ENCODE assay signal across 8 mouse cellular contexts in genomic region chr8:48842516-48842990, GRCm38 (mm10). TPM values are rescaled to one million over a fixed set of nuclear protein-coding genes. Genes with fewer than 3 reads are reported as not detected.
A peak's percentile ranks its signal among the peaks of the same experiment; 100 is the strongest.
DNase-seq lines count a peak whose midpoint lies in the region; ATAC-seq and TF ChIP-seq lines count a peak whose summit lies in the region.

No protein-coding gene starts in this region.

- H3K4me3 ChIP-seq in gastrocnemius, adult 2 months, result peak overlapping the region; percentile 89
- peak overlapping the region; percentile 84 for H3K4me3 ChIP-seq in hindbrain, embryonic 15.5 days
- peak overlapping the region; percentile 77 for H3K4me3 ChIP-seq in midbrain, embryonic 14.5 days (replicated peaks; ENCODE audit: low read depth, low read length)

- peak; percentile 4 for ATAC-seq in hindbrain, embryonic 15.5 days (ENCODE audit: low FRiP score, low read depth)
- peak; percentile 14; the same call in 1 of the 2 replicates for ATAC-seq in midbrain, embryonic 14.5 days (ENCODE audit: low FRiP score, low TSS enrichment)

- intact Hi-C loops in gastrocnemius, adult 2 months (cut with DNase I), result loop anchor here (5.0 kb wide), 1 partner anchor 285 kb away; no protein-coding TSS in a partner anchor

- peak overlapping the region; percentile 51 for H3K27ac ChIP-seq in gastrocnemius, adult 2 months
- peak overlapping the region; percentile 83 for H3K27ac ChIP-seq in hindbrain, embryonic 15.5 days (replicated peaks)
- peak overlapping the region; percentile 92 for H3K27ac ChIP-seq in midbrain, embryonic 14.5 days (replicated peaks; ENCODE audit: low read depth, low read length)

- no peak for TF ChIP-seq CTCF in gastrocnemius, adult 2 months (IDR thresholded peaks at IDR 0.05)

- peak overlapping the region; percentile 94 for H3K4me2 ChIP-seq in hindbrain, embryonic 15.5 days
- peak overlapping the region; percentile 93 for H3K4me2 ChIP-seq in midbrain, embryonic 14.5 days (ENCODE audit: low read length)

- peaks cover 21% of the 10 kb centered on the region for H3K27me3 ChIP-seq in hindbrain, embryonic 15.5 days
- H3K27me3 ChIP-seq in midbrain, embryonic 14.5 days (ENCODE audit: control insufficient read depth, insufficient read depth, low read length), result peaks cover 22% of the 10 kb centered on the region; the same call in 1 of the 2 replicates

- H3K9me3 ChIP-seq in hindbrain, embryonic 15.5 days, result no peaks in the 10 kb centered on the region
- H3K9me3 ChIP-seq in midbrain, embryonic 14.5 days (ENCODE audit: control insufficient read depth, low read length), result no peaks in the 10 kb centered on the region

- no peaks in the 10 kb centered on the region for H3K36me3 ChIP-seq in hindbrain, embryonic 15.5 days
- H3K36me3 ChIP-seq in midbrain, embryonic 14.5 days (ENCODE audit: control insufficient read depth, insufficient read depth, low read length), result no peaks in the 10 kb centered on the region

- 0% methylated on average over 8 of the region's 11 CpGs for WGBS in hindbrain, embryonic 15.5 days
- WGBS in midbrain, embryonic 14.5 days, result 2% methylated on average over 11 of the region's 11 CpGs

- H3K9ac ChIP-seq in hindbrain, embryonic 15.5 days, result peak overlapping the region; percentile 62
- peak overlapping the region; percentile 77 for H3K9ac ChIP-seq in midbrain, embryonic 14.5 days (replicated peaks; ENCODE audit: low read length)

- DNase-seq in gastrocnemius, adult 2 months, result no peak
- DNase-seq in gastrocnemius, postnatal 25 days, result no peak
- DNase-seq in urinary bladder, postnatal 36 days (ENCODE audit: low spot score in 2 of 2), result peak; percentile 6 to 13
- DNase-seq in urinary bladder, postnatal 10 days (ENCODE audit: low spot score), result no peak
- peak; percentile 47 for DNase-seq in midbrain, embryonic 14.5 days
- DNase-seq in B cell, adult 2 months, result no peak
- no peak for DNase-seq in T-cell, adult 2 months (ENCODE audit: low spot score)

- peaks cover 29% of the 10 kb centered on the region for H3K4me1 ChIP-seq in hindbrain, embryonic 15.5 days (replicated peaks)
- H3K4me1 ChIP-seq in midbrain, embryonic 14.5 days (ENCODE audit: control insufficient read depth, insufficient read depth, low read length), result peaks cover 20% of the 10 kb centered on the region

RNA-seq across cellular contexts. Expression of gene Tenm3, which starts 1.2 kb away (rescaled TPM):
- total RNA-seq in gastrocnemius, adult 2 months (2021), result 10 to 100 TPM; 10.0 to 13.7 TPM
- 1 to 10 TPM; 4.5 to 8.0 TPM for total RNA-seq in gastrocnemius, postnatal 25 days (2021)
- 29.6 and 32.7 TPM in 2 replicates for polyA plus RNA-seq in hindbrain, embryonic 15.5 days (2015; fragmentation: Nextera tagmentation; extraction: Ambion mirVana)
- polyA plus RNA-seq in midbrain, embryonic 14.5 days (2014; fragmentation: Nextera tagmentation; extraction: Ambion mirVana), result 45.2 and 61.6 TPM in 2 replicates

Comparison
In these comparisons a context has a peak if more than half of its experiments do, and no peak if none do; other contexts are left out.
1. DNase-seq: peak in urinary bladder, postnatal 36 days (2 of 2) and midbrain, embryonic 14.5 days (single experiment); none in gastrocnemius, adult 2 months (single experiment), gastrocnemius, postnatal 25 days (single experiment), urinary bladder, postnatal 10 days (single experiment), B cell, adult 2 months (0 of 2) and T-cell, adult 2 months (single experiment).
2. Peak in every context shown above with its lines, with median percentiles within 50 percentile points of each other: H3K27ac ChIP-seq and H3K4me3 ChIP-seq.